In the genomic region with DNA sequence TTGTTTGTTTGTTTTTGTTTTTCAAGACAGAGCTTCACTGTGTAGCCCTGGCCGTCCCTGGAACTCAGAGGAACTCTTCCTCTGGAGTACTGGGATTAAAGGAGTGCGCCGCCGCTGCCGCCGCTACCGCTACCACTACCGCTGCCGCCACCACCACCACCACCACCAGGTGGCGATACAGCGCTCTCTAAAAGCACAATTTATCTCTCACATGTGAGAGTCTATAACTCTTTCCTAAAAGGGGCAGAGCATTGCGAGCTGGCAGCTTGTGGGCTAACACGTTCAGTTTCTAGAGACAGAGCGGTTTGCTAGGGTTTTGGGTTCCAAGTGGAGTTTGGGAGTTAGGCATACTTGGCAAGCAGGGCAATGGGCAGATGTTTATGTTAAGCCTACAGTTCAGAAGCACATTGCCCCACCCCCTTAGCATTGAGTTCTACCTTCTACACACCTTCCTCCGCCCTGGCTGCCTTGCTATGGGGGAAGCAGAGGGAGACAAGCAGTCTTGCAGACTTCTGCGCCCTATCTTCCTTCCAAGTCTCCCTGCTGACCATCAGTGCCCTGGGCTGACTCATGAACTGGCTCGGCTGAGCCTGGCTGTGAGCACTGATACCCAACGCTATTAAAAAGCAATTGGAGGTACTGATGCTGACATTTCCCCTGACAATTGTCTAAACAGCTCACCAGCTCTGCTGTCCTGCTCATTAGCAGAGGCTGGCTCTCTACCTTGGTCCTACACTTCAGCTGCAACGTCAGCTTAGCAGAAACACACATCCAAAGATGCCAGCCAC, we compare ENCODE assay signal across 8 mouse cellular contexts. TPM values are rescaled to one million over a fixed set of nuclear protein-coding genes. Genes with fewer than 3 reads are reported as not detected.
DNase-seq lines count a peak whose midpoint lies in the region; ATAC-seq lines count a peak whose summit lies in the region.

No protein-coding gene starts in this region.

- H3K4me2 ChIP-seq in limb, embryonic 12.5 days, result peak overlapping the region; percentile 60
- peak overlapping the region; percentile 54 for H3K4me2 ChIP-seq in midbrain, embryonic 13.5 days (replicated peaks)

- H3K27ac ChIP-seq in limb, embryonic 12.5 days, result no peak overlapping the region
- no peak overlapping the region for H3K27ac ChIP-seq in midbrain, embryonic 13.5 days

- 11% methylated on average over 19 of the region's 19 CpGs for WGBS in limb, embryonic 12.5 days
- WGBS in midbrain, embryonic 13.5 days, result 11% methylated on average over 19 of the region's 19 CpGs

- H3K36me3 ChIP-seq in limb, embryonic 12.5 days, result no peaks in the 10 kb centered on the region
- no peaks in the 10 kb centered on the region for H3K36me3 ChIP-seq in midbrain, embryonic 13.5 days
- no peaks in the 10 kb centered on the region for H3K36me3 ChIP-seq in splenic B cell, adult 2 months (ENCODE audit: control insufficient read depth, insufficient read depth, low read length, poor library complexity, severe bottlenecking)

- H3K9ac ChIP-seq in limb, embryonic 12.5 days (replicated peaks), result no peak overlapping the region; the same call in 1 of the 2 replicates
- H3K9ac ChIP-seq in midbrain, embryonic 13.5 days (replicated peaks), result no peak overlapping the region

- peak; percentile 72 to 74 for DNase-seq in B cell, adult 2 months
- DNase-seq in adrenal gland, postnatal 10 days, result peak; percentile 85
- DNase-seq in embryo, embryonic 9.5 days (ENCODE audit: extremely low spot score), result peak; percentile 87
- DNase-seq in kidney, adult 11 months, result peak; percentile 36
- peak; percentile 74 for DNase-seq in splenic B cell, adult 2 months (ENCODE audit: low read depth, low spot score)

- peaks cover 64% of the 10 kb centered on the region for H3K27me3 ChIP-seq in limb, embryonic 12.5 days
- peaks cover 58% of the 10 kb centered on the region for H3K27me3 ChIP-seq in midbrain, embryonic 13.5 days
- H3K27me3 ChIP-seq in splenic B cell, adult 2 months (ENCODE audit: control insufficient read depth, insufficient read depth, low read length, poor library complexity, severe bottlenecking), result no peaks in the 10 kb centered on the region

- H3K4me1 ChIP-seq in limb, embryonic 12.5 days (replicated peaks), result peaks cover 8% of the 10 kb centered on the region; the same call in 1 of the 2 replicates
- peaks cover 10% of the 10 kb centered on the region for H3K4me1 ChIP-seq in midbrain, embryonic 13.5 days (replicated peaks)

- no peaks in the 10 kb centered on the region for H3K9me3 ChIP-seq in limb, embryonic 12.5 days
- H3K9me3 ChIP-seq in midbrain, embryonic 13.5 days, result no peaks in the 10 kb centered on the region

- peak; percentile 75 for ATAC-seq in granulocyte monocyte progenitor cell, adult 5-6 weeks (replicated peaks; ENCODE audit: poor library complexity, severe bottlenecking)
- no peak for ATAC-seq in limb, embryonic 12.5 days (ENCODE audit: insufficient number of reproducible peaks, insufficient read depth, low FRiP score, low TSS enrichment, low read depth)
- ATAC-seq in midbrain, embryonic 13.5 days, result peak; percentile 66; the same call in 1 of the 2 replicates

- H3K4me3 ChIP-seq in limb, embryonic 12.5 days (replicated peaks), result peak overlapping the region; percentile 31
- peak overlapping the region; percentile 32 for H3K4me3 ChIP-seq in midbrain, embryonic 13.5 days (replicated peaks)

RNA-seq across cellular contexts. Expression of a gene that starts 24.6 kb away (rescaled TPM):
- total RNA-seq in adrenal gland, postnatal 10 days (2021), result 10 to 100 TPM; 42.8 to 48.5 TPM
- total RNA-seq in granulocyte monocyte progenitor cell, adult 5-6 weeks (2014; fragmentation: Nextera tagmentation), result 3.8 and 6.0 TPM in 2 replicates
- total RNA-seq in granulocyte monocyte progenitor cell, adult 5-6 weeks (2017), result 4.8 and 5.3 TPM in 2 replicates
- polyA plus RNA-seq in limb, embryonic 12.5 days (2016; fragmentation: Nextera tagmentation; extraction: Ambion mirVana), result 7.3 and 8.9 TPM in 2 replicates
- polyA plus RNA-seq in midbrain, embryonic 13.5 days (2015; fragmentation: Nextera tagmentation; extraction: Ambion mirVana), result 9.3 and 11.6 TPM in 2 replicates

Comparison
In these comparisons a context has a peak if more than half of its experiments do, and no peak if none do; other contexts are left out.
1. DNase-seq: peak in every context shown above with its lines; median percentile 87 in embryo, embryonic 9.5 days; 85 in adrenal gland, postnatal 10 days; 74 in splenic B cell, adult 2 months; 73 in B cell, adult 2 months; 36 in kidney, adult 11 months.
2. RNA of a gene that starts 24.6 kb away (total RNA-seq): 42.8 to 48.5 TPM in adrenal gland, postnatal 10 days; 3.8 to 6.0 TPM in granulocyte monocyte progenitor cell, adult 5-6 weeks; every median in the first group is over 4 times any median in the second.